Mouse (Mus musculus) testis, postnatal 10 days (tissue): ENCODE results near the gene Astl.

Source experiments
- DNase-seq: peaks from one replicate; pipeline ENCODE4 v3.0.0; 2021; ENCODE audit warnings: low spot score

The Astl gene

DNA sequence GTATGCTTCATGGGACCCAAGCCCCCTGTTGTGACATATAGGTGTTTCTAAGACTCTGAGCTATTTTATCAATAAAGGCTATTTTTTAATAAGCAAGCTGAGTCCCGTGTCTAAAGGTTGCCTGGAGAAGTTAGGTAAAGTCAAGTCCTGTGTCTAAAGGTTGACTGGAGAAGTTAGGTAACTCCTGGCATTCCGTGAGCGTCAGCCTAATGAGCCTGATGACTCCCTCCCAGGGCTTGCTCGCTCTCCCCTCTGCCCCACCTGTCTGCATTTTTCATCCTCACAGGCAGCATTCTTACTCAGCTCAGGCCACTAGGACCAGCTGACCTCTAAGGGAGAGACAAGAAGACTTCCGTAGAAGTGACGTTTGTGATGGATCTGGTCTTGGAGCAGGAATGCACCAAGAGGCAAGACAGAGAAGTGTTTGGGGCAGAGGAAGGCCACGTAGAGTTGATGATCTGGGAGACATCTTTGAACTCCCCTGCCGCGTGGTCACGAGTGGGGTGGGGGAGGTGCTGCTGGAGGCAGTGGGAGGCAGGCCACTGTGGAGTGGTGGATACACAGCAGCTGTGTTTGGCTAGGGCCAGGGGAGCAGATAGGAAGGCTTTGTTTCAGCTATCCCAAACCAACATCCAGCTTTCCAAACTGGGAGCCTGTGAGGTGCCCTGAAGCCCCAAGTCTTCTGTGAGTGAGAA is 28.8 kb downstream of the Astl start:
- no peak for DNase-seq

DNA sequence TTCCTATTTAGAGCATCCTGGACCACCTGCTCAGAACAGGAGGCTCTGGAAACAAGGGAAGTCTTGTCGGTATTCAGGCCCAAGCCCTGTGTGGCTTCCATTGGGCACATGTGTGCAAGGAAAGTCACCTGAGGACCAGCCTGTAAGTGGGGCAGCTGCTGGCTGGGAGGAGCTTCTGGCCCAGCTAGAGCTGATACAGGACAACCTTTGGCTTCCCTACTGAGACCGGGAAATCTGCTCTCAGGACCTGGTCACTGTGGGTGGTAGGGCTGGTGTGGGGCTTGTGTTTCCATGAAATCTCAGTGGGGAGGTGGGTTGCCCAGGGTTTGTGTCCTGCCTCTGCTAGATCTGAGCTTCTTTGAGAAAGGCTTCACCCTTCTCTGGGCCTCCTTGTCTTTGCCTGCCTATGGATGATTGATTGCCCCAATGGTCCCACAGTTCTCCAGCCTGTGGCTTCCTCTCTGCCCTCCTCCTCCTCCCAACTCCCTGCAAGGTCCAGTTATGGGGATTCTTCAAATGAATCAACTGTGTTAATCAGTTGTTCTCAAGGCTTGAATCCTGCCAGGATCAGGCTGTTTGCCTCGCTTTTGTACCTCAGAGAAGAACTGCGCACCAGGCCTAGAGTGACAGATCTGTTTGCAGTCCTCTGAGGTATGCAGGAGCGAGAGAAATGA is 31.4 kb downstream of the Astl start:
- no peak for DNase-seq

DNA sequence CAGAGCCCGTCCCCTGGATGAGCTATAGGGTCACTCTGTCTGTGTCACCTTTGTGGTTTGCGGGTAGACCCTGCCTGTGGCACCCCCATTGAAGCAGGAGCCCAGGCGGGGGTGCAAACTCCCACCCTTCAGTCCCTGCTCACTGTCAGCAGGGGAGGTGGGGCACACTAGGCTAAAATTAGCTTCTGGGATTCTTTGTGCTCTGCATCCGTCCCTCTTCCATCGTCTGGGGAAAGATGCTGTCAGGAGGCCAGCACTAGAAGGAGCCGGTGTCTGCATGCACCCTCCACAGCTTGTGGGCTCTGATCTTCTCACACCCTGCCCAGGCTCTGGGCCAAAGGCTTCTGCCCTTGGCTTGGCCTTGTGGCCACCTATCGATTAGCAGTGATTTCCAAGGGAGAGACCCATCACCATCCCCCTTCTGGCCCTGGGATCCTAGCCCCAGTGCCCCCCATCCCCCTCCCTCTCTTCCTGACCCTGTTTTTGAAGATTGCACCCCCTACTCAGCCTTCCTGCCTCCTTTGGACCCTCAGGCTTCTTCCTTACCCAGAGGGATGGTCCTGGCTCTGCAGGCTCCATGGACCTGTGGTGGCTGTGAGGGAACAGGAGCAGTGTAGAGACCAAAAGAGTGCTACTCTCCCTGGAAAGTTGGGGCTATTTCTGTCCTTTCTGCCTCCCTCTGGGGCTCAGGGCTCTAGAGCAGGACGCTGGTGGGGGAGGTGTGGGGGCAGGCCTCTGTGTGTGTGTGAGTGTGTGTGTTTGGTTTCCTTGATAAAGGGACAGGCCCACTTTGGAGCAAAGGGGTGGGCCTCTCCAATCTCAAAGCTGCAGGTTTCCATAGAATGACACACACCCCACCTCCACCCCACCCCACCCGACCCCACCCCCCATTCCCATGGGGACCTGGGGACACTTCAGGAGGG is 32.4 kb downstream of the Astl start:
- no peak for DNase-seq

DNA sequence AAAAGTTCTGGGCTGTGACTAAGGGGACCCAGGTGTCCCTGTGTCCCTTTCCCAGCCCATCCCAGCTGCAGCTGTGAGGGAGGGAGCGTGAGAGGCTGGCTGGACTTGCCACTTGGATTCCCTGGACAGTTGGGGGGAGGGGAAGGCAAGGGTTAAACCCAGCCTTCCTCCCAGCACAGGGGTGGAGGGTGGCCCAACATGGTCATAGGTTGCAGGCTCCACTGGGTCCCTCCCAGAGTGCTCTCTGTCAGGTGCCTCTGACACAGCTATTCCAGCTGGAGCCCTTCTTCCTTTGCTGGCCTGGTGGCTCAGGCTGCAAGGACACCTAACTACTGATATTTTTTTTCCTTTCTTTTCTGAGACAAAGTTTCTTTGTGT is 33.0 kb downstream of the Astl start:
- no peak for DNase-seq

DNA sequence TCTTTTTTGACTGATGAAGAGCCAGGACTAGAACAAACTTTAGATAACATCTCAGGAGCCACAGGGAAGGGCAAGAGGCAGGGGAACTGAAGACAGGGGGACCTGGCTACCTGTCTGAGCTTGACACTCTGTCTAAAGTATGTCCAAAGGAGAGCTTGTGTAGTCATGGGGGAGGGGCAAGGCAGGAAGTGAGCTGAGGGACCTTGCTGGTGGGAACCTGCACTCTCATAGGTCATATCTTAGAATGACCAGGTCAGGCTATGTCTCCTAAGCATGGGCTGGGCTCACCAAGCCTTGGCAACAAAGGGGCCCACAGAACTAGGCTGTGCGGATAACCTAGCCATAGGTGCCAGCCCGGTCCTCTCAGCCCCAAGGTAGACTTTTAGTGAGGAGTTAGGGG is 33.6 kb downstream of the Astl start:
- DNase-seq, result no peak

DNA sequence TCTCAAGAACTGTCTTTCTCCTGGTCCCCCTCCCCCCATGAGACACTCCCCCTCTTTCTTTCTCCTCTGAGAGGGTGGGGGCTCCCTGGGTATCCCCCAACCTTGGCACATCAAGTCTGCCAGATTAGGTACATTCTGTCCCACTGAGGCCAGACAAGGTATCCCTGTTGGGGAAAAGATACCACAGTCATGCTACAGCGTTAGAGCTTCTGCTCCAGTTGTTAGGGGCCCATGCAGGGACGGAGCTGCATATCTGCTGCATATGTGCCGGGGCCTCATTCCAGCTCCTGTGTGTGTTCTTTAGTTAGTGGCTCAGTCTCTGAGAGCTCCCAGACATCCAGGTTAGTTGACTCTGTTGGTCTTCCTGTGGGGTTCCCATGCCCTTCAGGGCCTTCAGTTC is 35.7 kb downstream of the Astl start:
- DNase-seq, result no peak

DNA sequence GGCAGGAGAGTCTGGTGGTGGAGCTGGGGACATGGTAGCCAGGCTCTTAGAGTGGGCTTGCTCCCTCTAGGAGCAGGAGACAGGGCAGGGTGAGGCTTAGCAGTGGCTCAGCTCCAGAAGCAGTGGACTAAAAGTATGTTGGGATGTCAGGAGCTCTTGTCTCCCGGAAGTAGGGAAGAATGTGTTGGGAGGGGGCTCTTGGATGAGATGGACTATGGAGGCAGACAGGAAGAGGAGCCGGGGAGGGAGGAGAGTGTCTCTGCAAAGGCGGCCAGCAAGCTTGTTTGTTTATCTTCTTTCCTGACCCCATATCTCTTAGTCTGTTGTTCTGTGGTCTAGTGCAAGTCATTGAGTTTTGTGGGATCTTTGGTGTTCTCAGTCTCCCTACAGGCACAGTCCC is 36.6 kb downstream of the Astl start:
- no peak for DNase-seq

DNA sequence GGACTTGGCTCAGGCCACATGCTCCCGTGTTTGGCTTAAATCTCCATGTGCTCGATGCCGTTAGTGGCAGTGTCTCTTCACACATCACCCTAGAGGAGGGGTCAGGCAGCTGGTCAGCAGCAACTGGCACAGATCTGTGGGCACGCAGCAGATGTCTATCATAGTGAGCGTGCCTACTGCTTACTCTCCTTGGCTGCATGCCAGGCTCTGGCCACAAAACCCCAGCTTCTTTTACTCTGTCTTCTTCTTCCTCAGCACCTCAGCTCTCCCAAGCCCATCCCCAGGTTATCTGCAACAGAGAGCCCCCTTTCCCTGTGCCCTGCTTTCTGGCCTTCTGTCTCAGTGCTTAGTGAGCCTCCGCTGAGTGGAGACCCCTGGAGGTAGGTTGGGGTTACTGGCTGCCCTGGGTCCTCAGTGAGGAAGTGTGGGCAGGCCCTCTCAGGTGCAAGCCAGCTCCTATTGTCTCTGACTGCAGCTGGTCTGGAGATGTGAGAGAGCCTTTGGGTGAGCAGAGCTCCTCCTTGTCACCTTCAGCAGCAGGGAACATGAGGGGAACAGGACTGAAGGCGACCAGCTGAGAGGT is 37.4 kb downstream of the Astl start:
- no peak for DNase-seq

DNA sequence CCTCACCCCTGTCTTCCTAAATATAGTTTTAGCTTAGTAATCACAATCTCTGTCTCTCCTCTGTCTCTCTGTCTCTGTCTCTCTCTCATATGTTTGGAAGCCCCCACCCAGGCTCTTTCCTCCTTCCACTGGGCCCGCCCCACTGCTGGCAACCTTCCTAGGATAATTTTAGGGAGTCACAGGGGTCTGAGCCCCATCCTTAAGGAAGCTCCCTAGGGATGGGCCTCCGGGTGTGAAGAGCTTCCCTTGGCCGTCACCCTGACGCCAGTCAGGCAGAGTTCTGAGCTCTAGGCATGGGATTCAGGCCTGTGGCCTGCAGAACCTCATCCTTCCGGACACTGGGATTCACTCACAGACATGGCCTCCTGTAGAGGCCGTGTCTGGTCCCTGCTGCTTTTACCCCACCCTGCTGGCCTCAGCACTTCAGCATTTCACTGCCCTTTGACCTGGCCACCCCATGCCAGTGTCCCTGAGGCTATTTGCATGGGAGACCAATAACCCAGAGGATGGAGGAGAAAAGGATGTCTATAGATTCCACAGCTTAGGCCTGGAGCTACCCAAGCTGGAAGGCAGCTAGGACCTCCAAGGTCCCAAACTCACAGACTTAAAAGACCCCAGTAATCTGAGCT is 38.1 kb downstream of the Astl start:
- no peak for DNase-seq

DNA sequence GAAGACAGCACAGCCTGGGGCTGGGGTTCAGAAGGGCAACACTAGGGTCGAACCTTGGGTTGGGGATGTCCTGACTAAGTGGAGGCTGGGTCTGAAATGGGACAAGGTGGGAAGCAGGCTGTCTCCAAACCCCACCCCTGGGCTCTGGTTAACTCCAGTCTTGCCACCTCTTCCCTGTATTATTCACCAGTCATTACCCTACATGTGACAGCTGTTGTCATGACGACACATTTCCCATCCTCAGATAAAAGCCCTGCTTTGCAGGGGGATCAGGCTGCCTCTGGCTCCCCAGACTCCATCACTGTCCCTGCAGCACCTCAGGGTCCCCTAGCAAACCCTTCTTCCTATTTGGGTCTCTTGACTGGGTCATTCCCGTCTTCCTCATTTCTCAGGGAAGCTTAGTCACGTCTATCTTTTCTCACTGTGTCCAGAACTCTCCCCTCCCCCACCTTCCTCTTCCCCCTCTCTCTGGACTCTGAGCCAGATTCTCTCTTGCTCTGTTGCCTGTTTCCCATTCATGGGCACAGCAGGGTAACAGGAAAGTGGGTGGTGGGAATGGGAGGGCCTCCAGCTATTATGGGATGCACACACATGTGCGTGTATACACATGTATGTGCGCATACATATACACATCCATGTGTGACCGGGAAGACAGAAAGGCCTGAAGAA is 39.6 kb downstream of the Astl start:
- DNase-seq, result no peak

DNA sequence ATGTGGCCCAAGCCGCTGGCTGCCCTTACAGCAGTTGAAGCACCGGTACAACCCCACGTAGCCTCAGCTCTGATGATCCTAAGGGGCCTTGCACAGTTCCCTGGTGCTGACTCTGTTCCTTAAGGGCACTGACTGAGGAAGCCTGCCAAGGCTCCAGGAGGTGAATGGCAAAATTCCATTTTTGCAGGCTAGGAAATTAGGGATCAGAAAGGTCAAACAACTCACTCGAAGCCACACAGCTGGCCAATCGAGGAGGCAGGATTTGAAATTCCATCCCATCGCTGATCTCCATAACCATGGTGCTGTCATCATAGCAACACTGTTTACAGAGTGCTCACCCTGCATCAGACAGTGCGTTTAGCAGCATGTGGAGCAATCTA is 40.2 kb downstream of the Astl start:
- DNase-seq, result no peak

DNA sequence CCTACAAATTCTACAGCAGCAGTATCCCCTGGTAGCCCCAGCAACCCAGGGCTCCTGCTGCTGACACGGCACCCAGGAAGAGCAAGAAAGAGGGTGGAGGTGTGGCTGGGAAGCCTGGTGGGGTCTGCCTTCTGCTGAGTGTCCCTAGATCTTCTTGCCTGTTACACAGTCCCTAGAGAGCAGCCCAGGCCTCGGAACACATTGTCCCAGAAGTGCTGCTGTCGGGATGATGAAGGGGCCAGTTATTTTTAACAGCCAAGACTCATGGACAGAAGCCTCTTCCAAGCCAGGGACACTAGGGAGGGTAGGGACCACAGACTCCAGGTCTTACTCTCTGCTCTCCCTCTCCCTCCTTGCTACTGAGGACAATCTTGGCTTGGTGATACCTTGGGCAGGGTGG is 40.8 kb downstream of the Astl start:
- DNase-seq, result no peak

DNA sequence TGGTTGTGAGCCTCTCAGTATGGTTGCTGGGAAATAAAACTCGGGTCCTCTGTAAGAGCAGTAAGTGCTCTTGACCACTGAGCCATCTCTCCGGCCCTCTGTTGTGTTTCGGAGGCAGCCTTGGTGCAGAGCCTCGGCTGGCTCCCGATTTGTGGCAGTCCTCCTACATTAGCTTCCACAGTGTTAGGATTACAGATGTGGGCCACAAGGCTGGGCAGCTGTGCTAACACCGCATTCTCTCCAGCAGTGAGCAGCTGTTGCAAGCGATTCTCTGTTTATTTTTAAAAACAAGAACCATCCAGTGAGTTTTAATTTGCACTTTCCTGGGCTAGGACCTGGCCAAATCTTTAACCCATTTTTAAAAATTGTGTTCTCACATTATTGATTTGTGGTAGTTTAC is 45.4 kb downstream of the Astl start:
- DNase-seq, result no peak

DNA sequence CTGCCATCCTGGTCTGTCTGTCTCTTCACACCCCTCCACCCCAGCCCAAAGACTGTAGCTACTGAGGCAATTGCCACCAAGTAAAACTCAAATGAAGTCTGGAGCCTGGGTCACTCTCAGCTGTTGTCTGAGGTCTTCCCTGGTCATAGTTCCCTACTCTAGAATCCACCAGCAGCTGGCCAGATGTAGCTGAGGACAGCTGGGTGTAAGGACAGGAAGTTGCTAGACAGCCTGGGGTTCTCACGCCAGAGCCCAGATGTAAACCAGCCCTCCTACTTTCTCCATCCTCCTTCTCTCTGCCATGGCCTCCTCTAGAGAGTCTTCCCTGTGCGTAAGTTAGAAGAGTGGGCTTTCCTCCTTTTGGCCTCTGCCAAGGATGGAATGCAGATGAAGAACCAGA is 49.1 kb downstream of the Astl start:
- no peak for DNase-seq

DNA sequence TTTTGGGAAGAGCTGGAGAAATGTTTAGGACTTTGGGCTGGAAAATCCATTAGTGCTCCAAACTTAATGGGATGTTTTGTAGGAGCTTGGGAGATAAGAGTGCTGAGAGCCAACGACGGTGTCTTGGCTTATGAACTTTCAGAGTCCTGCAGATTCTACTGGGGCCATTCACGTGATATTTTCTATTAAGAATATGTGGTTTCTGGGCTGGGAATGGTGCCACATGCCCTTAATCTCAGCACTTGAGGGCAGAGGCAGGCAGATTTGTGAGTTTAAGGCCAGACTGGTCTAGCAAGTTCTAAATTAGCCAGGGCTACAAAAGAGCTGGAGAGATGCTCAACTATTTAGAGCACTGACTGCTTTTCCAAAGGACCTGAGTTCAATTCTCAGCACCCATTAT is 51.9 kb downstream of the Astl start:
- no peak for DNase-seq

DNA sequence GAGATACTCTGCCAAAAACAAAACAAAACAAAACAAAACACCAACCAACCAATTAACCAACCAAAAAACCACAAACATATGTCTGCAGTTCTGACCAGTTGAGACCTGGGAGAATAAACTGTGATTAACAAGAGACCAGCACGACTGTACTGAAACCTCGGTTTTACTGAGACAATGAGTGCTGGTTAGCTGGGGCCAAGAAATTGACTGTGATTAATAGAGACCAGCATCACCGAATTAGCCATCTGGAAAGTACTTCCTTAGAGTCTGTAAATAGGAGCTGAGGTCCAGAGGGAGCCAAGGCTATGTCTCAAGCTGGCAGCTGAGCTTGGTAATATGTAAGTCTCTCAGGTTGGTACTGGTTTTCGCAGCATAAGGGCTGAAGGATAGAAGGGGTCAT is 52.4 kb downstream of the Astl start:
- no peak for DNase-seq

DNA sequence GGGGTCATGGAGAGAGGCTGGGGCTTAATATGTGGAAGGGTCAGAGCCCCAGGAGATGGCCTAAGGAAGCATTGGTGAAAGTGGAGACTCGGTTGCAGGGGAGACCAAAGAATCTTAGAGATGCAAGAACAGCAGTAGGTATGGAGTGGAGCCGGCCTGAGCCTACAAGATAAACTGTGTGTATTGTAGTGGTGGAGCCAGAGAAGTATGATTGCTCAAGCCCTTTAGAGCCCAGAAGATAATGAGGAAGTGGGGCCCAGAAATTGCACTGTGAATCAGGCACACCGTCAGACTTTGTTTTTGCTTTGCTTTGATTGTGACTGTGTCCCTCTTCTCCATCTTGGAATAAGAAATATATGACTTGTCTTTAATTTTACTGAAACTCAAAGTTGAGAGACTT is 52.9 kb downstream of the Astl start:
- no peak for DNase-seq

DNA sequence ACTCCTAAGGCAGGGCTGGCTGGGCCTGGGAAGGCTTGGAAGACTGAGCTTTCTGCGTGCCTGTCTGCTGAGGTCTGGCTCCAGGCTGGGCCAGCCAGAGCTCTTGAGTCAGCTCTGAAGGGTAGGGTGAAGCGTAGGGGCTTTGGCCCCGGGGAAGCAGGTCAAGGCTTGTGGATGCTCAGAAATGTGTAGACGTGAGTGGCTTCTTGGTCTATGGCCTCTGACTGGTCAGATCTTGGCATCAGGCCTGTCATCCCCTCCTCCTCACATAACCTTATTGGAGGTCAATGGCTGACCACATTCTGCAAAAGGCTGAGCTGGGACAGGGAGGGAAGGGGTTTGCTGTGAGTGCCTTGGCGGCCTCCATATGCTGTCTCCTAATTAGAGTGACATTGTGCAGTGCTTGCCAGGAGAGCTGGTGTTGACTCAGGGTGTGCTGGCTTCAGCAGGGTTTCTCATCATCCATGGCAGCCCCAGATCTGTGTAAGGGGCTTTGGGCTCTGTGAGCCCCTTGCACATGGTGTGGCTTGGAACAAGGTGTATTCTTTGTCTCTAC is 56.2 kb downstream of the Astl start:
- no peak for DNase-seq

DNA sequence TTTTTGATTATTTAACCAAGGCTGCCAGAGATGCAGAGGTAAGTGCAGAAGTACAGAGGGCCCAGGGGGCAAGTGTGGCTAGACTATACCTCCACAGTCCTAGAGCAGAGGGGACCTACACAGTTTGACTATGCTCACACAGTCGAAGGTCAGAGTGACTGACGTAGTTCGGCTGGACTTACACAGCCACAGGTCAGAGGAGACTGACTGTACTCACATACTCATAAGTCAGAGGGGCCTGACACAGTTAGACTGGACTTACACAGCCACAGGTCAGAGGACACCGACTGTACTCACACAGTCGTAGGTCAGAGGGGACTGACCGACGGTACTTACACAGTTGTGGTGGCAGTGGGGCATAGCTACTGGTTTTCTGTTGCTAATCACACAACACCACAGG is 60.3 kb downstream of the Astl start:
- no peak for DNase-seq
